Mouse (Mus musculus): ENCODE measurements around the gene Arl4a.

The Arl4a gene

DNA sequence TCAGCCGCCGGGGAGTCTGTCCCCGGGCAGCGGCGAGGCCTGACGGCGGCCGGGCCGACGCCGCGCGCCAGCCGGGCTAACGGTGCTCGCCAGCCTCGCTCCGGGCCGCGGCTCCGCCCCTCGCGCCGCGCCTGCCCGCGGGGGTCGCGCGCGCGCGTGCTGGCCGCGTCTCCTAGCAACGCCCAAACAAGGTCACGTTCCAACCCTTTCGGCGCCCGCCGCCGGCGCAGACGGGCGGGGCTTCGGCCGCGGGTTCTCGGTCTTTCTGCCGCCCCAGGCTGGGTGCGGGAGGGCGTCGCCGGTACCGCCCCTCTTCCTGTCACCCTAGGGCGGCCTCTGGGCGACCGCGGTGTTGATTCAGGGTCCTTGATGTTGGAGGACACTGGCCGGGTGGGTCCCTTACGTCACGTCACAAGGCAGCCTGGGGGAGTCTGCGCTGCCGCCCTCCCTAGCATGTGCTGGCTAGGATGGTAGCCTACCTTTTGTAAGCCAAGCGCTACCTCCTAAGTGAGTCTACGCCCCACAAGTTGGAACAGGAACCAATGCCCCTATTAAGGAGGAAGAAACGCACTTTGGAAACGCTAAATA is at the start of gene Arl4a:
Gene Arl4a (minus strand): TSS at position 150 of the 588 bp plus-strand sequence.
- peak; percentile 94 for DNase-seq

DNA sequence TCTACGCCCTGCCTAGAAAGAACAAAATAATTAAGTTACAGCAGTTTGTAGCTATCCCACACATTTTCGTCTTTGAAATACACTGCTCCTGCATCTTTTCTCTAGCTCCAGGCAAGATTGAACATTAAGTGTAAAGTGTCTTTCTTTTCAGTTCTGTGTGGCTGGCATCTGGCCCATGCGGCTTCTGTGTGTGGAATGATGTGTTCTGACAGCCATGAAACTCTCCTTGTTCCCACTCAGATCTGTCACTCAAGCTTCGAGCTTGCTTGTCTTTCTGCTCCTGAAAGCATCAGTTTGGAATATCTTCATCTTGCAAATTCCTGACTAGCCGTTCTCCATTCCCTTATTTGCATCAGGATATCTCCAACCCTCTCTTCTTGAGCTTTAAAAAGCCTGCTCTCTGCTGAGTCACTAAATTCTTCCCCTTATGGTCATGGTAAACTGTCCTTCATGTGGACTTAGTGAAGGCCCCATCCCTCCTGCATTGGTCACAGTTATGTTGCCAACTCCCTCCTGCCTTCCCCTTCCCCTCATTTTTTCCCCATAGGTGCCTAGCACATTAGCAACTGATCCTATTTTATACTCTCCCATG is 48.0 kb upstream of the Arl4a start:
- DNase-seq: no peak

DNA sequence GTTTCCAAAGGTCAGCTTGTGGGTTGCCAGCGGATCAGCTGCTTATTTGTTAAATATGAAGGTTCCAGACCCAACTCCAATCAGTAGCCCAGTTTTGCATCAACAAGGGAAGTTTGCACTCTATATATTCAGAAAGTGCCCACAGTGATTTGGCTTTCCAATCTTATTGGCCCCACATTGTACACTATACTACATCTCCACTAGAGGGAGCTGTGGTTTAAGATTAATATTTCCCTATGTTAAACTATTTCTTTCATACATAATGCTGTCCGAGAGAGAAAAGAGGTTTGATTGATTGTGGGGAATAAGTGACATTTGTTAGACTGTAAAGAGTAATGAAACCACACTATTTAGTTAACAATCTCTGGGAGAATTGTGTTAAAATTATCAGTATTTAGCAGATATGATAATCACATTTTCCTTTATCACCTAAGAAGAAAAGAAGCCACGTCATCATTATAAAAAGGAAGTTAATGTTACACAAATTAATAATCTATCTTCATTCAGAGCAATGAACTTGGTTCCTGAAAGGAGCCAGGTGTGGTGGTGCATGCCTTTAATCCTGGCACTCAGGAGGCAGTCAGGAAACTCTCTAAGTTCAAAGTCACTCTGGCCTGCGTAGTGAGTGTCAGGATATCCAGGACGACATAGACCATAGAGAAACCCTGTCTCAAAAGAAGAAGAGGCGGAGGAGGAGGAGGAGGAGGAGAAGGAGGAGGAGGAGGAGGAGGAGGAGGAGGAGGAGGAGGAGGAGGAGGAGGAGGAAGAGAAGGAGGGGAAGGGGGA is 44.8 kb upstream of the Arl4a start:
- peak; percentile 30 for DNase-seq

DNA sequence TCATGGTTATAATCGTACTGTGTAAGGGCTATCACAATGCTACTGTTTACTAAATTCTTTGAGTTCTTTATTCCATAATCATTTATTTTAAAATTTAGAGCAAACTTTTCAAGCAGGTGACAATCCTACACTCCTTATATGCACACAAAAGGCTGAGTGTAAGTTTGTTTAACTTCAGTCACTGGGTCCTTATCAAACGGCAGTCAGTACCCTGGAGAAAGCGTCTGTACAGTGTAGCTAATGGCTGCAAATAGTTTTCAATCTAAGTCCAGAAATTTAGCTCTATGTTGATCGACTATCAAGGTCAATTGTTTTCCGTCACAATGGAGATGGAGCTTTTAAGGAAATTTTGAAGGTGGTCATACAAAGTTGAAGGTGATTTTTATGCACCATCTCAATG is 44.2 kb upstream of the Arl4a start:
- no peak for DNase-seq

DNA sequence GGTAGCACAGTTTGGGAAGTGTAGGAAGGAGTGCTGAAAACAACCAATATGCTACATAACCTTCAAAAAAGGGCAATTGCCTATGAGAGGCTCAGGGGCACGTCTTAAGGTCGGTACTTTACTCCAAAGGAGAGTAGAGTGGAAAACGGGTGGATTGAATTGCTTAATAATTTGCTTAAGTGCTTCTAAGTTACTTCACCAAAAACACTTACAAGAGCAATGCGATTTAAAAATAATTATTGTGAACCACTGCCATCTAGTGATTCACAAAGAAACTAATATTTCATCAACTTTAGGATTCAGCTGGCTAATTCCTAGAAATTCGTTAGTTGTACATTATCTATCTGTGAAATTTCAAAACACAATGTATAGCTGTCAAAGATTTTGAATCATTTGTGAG is 35.8 kb upstream of the Arl4a start:
- peak; percentile 22 for DNase-seq

DNA sequence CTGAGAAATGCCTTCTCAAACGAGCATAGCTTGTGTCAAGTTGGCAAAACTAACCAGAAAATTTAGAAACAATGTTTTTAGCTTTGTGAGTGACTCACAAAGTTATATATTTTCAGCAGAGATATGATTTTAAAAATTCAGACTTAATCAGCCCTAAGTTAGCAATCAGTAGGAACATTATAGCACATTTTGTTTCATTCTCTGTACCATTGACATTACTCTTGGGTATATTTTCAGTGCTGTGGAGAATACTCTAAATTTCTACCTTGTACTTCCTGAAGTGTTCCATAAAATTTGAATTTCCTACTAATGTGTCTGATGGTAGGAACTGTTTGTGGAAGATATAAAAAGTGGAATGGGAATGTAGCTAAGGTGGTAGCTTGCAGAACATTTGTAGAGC is 9.2 kb upstream of the Arl4a start:
- DNase-seq: no peak

DNA sequence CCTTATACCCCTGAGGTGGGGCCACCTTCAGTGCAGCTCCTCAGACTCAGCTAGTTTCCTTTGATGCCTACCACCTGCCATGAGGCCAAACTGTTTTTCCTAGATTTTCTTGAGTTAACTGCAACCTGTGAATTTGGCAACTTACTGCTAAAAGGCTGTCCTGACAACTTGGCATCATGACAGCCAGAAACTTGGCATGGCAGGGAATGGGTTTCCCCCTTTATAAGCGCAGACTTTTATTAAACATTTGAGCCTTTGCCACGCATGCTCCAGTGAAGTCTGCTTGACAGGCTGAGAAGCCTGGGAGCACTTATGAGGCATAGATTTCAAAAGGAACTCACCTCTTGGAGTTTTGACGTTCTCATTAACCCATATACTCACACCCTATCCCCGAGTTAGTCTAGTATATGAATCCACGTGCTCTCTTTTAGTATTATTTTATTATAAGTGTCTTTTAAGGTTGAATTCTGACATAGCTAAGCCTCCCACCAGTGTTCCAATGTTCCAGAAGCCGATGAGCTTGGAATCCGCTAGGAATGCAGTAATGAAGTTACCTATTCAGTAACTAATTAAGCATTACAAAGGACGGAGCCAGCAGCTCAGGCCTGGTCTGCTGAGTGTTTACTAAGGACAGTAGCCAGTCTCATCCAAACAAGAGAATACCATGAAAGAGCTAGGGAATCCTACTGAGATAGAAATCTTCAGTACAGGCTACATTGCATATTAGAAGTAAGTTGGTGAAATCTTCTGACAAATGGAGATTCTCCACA is 6.2 kb upstream of the Arl4a start:
- no peak for DNase-seq

DNA sequence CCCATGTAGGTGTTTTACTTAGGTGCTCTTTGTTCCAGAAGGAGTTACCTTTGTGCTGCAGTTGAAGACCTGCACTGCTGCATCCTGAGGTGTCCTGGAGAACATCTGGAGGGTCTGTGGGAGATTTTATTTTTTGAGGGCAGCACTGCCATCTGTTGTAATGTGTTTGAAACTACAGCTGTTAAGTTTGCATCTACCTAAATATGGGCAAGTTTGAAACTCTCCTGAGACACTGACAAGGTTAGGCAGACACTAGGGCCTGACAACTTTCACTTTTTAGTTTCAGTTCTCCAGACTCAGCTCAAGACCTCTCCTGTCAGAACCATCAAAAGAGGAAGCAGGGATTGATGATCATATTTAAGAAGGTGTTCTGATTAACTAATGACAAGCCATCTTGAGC is 2.2 kb upstream of the Arl4a start:
- DNase-seq: peak; percentile 48

DNA sequence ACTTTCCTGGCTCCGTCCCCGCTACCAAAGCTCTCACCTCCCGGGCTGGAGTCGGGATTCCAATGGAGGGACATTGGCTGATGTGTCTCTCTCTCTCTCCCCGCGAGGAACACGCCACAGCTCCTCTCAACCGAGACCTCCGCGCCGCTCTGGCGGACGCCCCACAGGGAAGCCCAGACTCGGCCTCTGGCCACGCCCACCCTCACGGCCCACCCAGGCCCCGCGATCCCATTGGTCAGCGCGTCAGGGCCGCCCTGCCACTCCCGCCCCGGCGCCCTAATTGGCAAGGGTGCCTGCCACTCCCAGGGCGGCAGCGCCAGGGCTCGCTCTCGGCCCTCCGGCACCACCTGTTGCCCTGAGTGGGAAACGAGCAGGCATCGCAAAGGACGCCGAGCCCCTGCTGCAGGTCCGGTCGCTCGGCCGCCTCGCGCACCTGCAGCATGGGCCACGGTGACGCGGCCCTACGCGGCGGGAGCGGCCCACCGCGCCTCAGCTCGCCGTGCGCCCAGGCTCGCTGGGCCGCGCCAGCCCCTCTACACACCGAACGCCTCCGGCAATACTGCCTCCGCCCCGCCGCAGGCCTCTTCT is 505 bp downstream of the Arl4a start:
- DNase-seq: peak; percentile 98

DNA sequence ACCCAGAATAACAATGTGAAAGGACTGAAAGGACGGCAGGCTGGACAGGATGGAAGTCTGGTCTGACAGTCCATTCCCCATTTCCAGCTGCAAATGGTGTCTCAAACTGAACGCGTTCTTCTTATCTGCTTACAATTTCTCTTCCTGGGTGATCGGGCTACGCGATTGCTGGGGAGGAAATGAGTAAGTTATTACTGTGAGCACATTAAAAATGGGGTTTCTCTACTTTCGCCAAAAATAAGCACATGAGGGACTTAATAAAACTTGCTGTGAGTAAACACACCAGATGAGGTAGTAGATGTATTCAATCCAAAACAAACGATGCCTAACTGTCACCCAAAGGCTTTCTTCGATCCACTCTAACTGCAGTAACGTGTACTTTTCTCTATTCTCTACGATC is 1.2 kb downstream of the Arl4a start:
- peak; percentile 42 for DNase-seq

DNA sequence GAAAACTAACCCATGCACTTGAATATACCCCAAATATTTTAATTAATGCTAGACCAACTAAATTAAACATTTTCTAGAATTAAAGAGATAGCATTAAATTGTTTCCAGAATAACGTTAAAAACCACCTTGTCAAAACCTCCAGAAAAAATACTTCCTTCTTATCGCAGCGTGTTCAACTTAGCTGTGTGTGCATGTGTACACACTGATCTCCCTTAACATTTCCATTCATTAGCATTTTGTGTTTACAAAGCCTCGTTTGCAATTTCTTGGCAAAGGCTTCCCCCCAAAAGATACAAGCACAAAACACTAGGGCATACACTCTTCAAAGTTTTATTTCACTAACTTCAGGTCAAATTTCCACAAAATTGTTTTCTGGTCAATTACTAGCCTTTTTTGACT is 2.3 kb downstream of the Arl4a start:
- no peak for DNase-seq

DNA sequence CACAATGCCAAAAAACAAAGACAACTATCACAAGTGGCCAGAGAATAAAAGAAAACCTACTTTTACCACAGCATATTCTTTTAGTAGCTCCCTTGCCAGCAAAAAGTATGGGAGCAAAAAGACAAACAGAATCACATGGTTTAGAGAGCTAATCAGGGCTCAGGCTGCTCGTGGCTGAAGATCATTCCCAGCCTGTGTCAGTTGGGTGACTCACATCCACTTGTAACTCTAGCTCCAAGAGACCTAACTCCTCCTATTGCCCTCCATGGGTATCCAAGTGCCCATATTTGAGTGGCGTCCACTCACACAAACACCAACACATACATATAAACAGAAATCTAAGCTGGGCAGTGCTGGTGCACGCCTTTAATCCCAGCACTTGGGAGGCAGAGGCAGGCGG is 8.6 kb downstream of the Arl4a start:
- no peak for DNase-seq

DNA sequence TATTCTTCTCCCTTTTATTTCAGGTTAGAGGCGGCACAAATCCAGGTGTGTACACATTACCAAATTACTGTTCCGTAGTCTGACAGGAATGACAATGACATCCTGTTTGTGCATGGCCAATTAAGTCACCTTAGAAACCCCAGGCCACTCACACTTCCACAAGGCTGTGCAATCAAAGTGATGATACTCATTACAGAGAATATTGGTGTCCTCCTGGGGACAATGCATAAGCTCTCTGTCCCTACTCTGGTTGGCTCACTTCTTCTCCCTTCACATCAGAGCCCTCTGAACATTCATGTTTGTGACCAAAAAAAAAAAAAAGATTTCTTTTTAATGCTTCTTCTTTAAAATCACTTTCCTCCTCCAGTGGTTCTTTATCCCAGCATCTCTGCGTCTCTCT is 10.0 kb downstream of the Arl4a start:
- no peak for DNase-seq

DNA sequence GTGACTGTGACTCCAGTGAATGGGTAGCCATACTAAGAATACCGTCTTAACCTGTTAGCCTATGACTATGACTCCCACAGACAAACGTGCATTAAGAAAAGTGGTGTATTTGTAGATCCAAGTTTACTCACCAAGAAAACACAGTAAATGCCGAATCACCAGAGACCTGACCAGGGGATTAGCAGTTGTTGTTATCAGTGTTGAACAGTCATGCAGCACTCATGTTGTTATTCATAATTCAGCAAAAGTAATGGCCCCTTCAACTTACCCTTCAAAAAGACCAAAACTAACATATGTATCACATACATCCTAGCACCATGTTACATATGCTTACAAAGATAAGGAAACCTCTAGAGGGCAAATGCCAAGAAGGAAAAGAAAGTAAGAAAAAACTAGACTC is 10.4 kb downstream of the Arl4a start:
- no peak for DNase-seq

DNA sequence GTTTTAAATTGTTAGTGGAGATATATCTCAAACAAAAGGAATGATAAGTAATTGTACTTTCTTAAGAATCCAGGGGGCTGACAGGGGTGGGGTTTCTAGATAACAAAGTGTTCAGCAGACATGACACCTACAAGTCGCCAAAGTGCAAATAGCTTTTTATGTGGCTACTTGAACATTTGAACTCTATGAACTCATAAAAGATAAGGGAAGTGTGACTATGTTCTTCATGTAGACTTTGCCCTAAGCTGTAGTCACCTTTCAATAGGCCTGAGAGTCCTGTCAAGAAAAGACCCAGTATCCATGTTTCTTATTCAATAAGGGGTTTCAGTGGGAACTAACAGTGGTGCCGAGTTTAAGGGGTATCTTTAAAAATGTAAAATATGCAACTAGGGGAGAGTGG is 13.9 kb downstream of the Arl4a start:
- no peak for DNase-seq

DNA sequence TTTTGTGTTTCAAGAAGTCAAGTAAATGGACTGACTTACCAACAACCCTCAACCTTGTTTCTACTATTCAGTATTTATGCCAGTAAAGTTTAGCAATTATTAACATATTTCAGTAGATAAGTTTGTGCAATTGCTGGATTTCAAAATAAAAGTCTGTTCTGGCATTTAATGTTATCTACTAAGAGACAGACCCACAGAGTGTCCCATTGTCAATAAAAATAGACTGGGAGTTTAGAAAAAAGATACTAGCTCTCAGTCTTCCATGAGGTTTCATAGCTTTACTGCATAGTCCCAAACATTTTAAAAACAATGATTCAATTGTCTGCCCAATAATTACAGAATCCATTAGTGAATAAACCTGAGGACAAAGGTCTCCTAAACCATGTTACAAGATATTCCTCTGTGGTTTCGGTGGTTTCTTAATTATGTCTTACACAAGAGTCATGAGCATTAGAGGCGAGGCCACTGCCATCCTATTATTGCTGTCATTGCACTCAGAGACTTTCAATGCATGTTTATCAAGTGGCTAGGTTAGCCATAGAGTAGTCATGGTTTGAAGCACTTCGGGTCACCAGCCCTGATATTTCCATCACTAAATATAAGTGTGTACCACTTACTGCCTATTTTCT is 14.7 kb downstream of the Arl4a start:
- no peak for DNase-seq

DNA sequence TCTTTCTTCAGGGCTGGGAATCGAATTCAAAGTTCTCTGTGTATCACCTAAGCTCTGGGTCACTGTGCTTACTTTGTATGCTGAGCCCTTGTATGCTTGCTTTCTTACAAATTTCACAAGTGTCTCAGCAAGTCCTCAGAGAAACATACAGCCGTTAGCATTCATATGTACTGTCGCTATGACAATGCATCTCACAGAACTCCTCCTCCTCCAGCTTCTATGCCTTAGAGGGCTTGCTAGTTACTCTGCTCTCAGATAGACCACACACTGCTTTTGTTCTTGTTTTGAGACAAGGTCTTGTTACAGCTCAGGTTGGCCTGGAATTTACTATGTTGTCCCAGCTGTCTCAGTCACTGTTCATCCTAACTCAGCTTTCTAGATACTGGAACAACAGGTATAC is 15.5 kb downstream of the Arl4a start:
- no peak for DNase-seq

DNA sequence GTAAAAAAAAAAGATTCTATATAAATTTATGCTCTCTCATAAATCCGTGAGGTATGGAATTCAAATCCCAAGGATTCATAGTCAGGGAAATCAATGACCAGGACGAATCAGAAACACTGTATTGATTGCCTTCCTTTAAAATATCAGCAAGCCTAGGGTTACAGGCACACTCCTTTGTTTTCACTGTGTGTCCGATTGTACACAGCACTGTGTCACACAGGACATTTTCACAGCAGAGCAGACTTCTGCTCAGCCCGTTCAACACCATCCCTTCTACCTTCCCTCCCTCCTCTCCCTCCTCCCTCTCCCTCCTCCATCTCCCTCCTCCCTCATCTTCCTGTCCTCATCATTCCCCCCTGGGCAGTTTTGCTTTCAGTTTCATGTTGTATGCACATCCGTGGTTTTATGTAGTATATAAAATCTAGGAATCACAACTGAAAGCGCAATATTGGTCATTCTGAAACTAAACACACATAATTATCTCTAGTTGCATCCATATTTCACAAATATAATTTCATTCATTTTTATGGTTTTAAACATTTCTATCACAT is 19.8 kb downstream of the Arl4a start:
- DNase-seq: no peak

DNA sequence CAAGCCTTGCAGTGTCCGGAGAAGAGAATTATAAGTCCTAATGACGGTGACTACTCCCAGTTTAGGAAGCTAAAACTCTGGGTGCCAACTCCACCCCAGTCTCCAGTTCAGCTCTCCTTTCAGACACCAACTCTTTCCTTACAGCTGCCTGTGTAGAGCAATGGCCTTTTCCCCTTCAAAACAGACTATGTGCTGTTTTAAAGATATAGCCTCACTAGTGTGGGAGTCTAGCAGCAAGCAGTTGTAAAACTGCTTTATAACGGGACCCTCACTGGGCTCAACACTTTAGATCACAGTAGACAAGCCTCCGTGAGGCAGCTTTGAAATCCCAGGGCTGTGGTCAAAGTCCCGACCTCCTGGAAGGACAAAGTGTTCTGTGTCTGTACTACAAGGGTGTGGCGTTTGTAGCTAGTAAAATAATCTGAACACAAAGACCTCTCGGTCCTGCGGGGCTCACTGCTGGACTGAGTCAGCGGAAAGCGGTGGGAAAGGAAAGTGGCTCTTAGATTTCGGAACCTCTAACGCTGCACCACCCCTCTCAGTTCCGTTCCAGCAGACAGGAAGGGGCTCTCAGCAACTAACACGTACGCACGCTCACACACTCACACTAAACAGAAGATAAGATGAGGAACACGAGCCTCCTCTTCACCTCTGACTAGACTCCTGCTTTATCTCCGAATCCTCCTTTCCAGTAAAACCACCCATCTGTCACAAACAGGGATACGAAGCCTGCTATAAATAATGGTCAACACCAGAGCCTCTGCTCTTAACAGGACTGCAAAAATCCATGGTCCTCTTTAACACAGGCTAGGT is 21.0 kb downstream of the Arl4a start:
- DNase-seq: peak; percentile 87

DNA sequence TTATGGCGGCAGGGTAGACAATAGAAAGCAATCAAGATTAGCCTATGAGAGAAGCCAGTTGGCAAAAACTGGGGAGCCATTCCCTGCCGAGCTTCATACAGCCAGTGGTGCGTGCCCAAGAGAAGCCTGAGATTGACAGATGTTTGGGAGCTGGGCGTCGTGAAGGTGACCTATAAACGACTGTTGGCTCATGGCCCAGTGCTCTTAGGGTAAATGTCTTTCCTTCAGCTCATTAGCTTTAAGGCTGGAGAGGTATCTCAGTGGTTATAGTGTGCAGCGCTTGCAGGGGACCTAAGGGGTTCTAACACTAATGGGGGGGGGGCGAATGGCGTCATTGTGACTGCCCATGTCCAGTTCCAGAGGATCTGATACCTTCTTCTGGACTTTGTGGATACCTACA is 21.8 kb downstream of the Arl4a start:
- no peak for DNase-seq

DNA sequence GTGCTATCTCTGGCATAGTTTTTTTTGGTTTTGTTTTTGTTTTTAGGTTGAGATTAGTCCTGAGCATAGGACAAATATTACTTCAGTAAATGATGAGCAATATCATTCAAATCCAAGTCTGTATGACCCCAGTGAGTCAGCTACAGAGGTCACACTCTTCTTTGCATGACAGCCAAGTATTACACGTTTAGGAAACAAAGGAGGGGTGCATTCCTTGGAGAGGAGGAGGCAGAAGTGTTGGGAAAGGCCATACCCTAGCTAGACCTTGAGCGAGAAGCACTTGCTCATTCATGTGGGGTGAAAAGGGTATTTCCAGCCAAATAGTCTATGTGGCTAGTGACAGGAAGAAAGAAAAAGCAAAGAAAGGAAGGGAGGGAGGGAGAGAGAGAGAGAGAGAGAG is 28.0 kb downstream of the Arl4a start:
- no peak for DNase-seq

DNA sequence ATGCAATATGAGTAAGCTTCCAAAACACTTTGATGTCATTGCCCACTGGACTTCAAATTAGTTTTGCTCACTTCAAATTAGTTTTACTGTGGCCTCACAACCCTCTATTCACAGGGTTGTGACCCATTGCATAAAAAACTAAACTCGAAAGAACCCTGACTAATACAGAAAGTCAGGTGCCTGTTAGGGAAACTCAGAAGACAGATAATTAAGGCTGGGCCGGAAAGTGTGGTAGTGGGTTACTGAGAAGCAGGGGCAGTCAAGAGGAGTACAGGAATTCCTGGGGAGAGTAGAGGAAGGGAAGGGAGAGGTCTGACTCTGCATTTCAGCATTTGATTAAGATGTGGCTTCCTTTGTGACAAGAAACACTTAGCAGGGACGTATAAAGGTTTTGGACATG is 29.4 kb downstream of the Arl4a start:
- no peak for DNase-seq
